Mouse (Mus musculus) liver, postnatal 0 days (tissue): ENCODE measurements at regions not wholly inside any gene's neighbourhood (a gene's known extent, or its start where the extent isn't known, plus 50 kb on each side); places are given as distances from the start of the nearest gene placed in this dataset.

ENCODE experiments used
- CTCF ChIP-seq: sonication (generic); IDR thresholded peaks from 2 replicates; pipeline ENCODE4 v1.5.1; 2016; ENCODE audit warnings: antibody characterized with exemption, low read depth
- EP300 ChIP-seq: IDR thresholded peaks from 2 replicates; pipeline ENCODE4 v1.6.1; 2016; ENCODE audit warnings: antibody characterized with exemption, low read depth, mild to moderate bottlenecking

- no peak for TF ChIP-seq CTCF
- no peak for TF ChIP-seq EP300
These were observed 168.7 kb downstream of the Gm12728 start for GRCm38 (mm10) chr4:105958331-105958730.
